Mouse (Mus musculus): ENCODE measurements around the gene Vmn1r60. TPM values are rescaled to one million over a fixed set of nuclear protein-coding genes. Genes with fewer than 3 reads are reported as not detected.
"Not testable (repeated sequence)": the region's sequence is repeated elsewhere in the genome, so short reads cannot be mapped to it uniquely, and the experiment has no call there.

The Vmn1r60 gene
- total RNA-seq (2021) = not detected
- long read RNA-seq, experiment 1 = 0 reads
- long read RNA-seq, experiment 2 = 0 reads

GRCm38 (mm10) chr7:5547217-5547616 is at the start of gene Vmn1r60:
Vmn1r60 (minus strand) TSS chr7:5547317.
- DNase-seq; intact Hi-C loops (cut with DNase I): not testable (repeated sequence)

- intact Hi-C loops (cut with DNase I); DNase-seq: not testable (repeated sequence)
Observed at GRCm38 (mm10) chr7:5540770-5541436, 6.2 kb downstream of the Vmn1r60 start.

GRCm38 (mm10) chr7:5493856-5494255 is 53.3 kb downstream of the Vmn1r60 start, which contains the start of gene Vmn2r28:
Vmn2r28 (minus strand) TSS chr7:5493956.
- DNase-seq; intact Hi-C loops (cut with DNase I): not testable (repeated sequence)

Other genes with a start within 250 kb of the Vmn1r60 start
- not detected for gene Gm5065, start 196.8 kb downstream of the Vmn1r60 start, total RNA-seq (2021)
- gene Nlrp2, start 196.3 kb downstream of the Vmn1r60 start, total RNA-seq (2021) = not detected
- not detected for gene Vmn1r58, start 133.9 kb downstream of the Vmn1r60 start, total RNA-seq (2021)
- gene Vmn1r59, start 90.5 kb downstream of the Vmn1r60 start, total RNA-seq (2021) = not detected
- not detected for gene Vmn2r28, start 53.4 kb downstream of the Vmn1r60 start, total RNA-seq (2021)
- gene Vmn1r61, start 66.0 kb upstream of the Vmn1r60 start, total RNA-seq (2021) = not detected
- not detected for gene Vmn1r62, start 126.3 kb upstream of the Vmn1r60 start, total RNA-seq (2021)

Data from heart, postnatal 14 days (tissue).